Mouse (Mus musculus) lung, postnatal 0 days (tissue): Measurements from ENCODE around the gene Suv39h1.

ENCODE experiments used
- CTCF ChIP-seq: IDR thresholded peaks from 2 replicates; pipeline ENCODE4 v1.5.1; 2016; ENCODE audit warnings: antibody characterized with exemption, mild to moderate bottlenecking
- EP300 ChIP-seq: IDR thresholded peaks from 2 replicates; pipeline ENCODE4 v1.6.1; 2016; ENCODE audit warnings: antibody characterized with exemption, mild to moderate bottlenecking, control low read depth

- no peak for TF ChIP-seq CTCF
- TF ChIP-seq EP300 = no peak
Measured at GRCm38 (mm10) chrX:8117264-8117663, 42.7 kb upstream of the Suv39h1 start.
